Mouse (Mus musculus): ENCODE data around the gene 2310022A10Rik.

GRCm38 (mm10) chr7:27560291-27560887 is 7.4 kb downstream of the 2310022A10Rik start:
- TF ChIP-seq GATA1 (IDR thresholded peaks at IDR 0.05; ENCODE audit: borderline replicate concordance, low read length) (no peak), FLI1 (IDR thresholded peaks at IDR 0.05; ENCODE audit: low read length) (no peak)
